ENCODE assay signal across 8 mouse cellular contexts in genomic region chr13:64364258-64364657, GRCm38 (mm10). TPM values are rescaled to one million over a fixed set of nuclear protein-coding genes. Genes with fewer than 3 reads are reported as not detected.
DNase-seq lines count a peak whose midpoint lies in the region; ATAC-seq and TF ChIP-seq lines count a peak whose summit lies in the region.

No protein-coding gene starts in this region.

- H3K4me1 ChIP-seq in midbrain, embryonic 10.5 days, result peaks cover 11% of the 10 kb centered on the region
- H3K4me1 ChIP-seq in midbrain, embryonic 15.5 days, result peaks cover 8% of the 10 kb centered on the region

- no peak for ATAC-seq in midbrain, embryonic 15.5 days (replicated peaks)

- peaks cover 71% of the 10 kb centered on the region for H3K36me3 ChIP-seq in midbrain, embryonic 10.5 days
- H3K36me3 ChIP-seq in midbrain, embryonic 15.5 days (replicated peaks), result peaks cover 21% of the 10 kb centered on the region
- no peaks in the 10 kb centered on the region; the same call in 1 of the 2 replicates for H3K36me3 ChIP-seq in splenic B cell, adult 2 months (ENCODE audit: control insufficient read depth, insufficient read depth, low read length, poor library complexity, severe bottlenecking)

- 77% methylated on average over 2 of the region's 2 CpGs for WGBS in midbrain, embryonic 10.5 days
- 85% methylated on average over 2 of the region's 2 CpGs for WGBS in midbrain, embryonic 15.5 days

- TF ChIP-seq POLR2A in brain, embryonic 14.5 days (IDR thresholded peaks at IDR 0.05; ENCODE audit: borderline replicate concordance, extremely low read depth, insufficient read depth, insufficient read length, poor library complexity, severe bottlenecking), result no peak

- no peak overlapping the region for H3K9ac ChIP-seq in midbrain, embryonic 15.5 days

- H3K4me3 ChIP-seq in midbrain, embryonic 10.5 days, result no peak overlapping the region
- H3K4me3 ChIP-seq in midbrain, embryonic 15.5 days, result no peak overlapping the region

- peak; percentile 52 for DNase-seq in cerebellum, adult 9-10 months
- DNase-seq in cerebellum, adult 9-11 months, result no peak
- DNase-seq in midbrain, embryonic 10.5 days (ENCODE audit: low spot score), result peak; percentile 15
- no peak for DNase-seq in brain, embryonic 14.5 days (ENCODE audit: low read depth)
- DNase-seq in kidney, postnatal 10 days, result peak; percentile 50
- DNase-seq in splenic B cell, adult 2 months (ENCODE audit: low read depth, low spot score), result peak; percentile 63
- no peak for DNase-seq in right cerebral cortex, postnatal 36 days (ENCODE audit: low spot score in 2 of 2)

- H3K4me2 ChIP-seq in midbrain, embryonic 15.5 days, result no peak overlapping the region

- no peaks in the 10 kb centered on the region for H3K9me3 ChIP-seq in midbrain, embryonic 10.5 days (replicated peaks)
- H3K9me3 ChIP-seq in midbrain, embryonic 15.5 days, result no peaks in the 10 kb centered on the region

- TF ChIP-seq CTCF in brain, embryonic 14.5 days (IDR thresholded peaks at IDR 0.05; ENCODE audit: borderline replicate concordance, extremely low read depth, insufficient read depth, insufficient read length), result peak; percentile 51; the same call in 1 of the 2 replicates

- H3K27me3 ChIP-seq in midbrain, embryonic 10.5 days (ENCODE audit: low read depth, poor library complexity, severe bottlenecking), result no peaks in the 10 kb centered on the region
- no peaks in the 10 kb centered on the region for H3K27me3 ChIP-seq in midbrain, embryonic 15.5 days (replicated peaks)
- no peaks in the 10 kb centered on the region for H3K27me3 ChIP-seq in splenic B cell, adult 2 months (ENCODE audit: control insufficient read depth, insufficient read depth, low read length, poor library complexity, severe bottlenecking)

- no peak overlapping the region for H3K27ac ChIP-seq in midbrain, embryonic 10.5 days (replicated peaks)
- H3K27ac ChIP-seq in midbrain, embryonic 15.5 days, result no peak overlapping the region

RNA-seq across cellular contexts. Expression of gene Ctsl, which starts 6.4 kb away (rescaled TPM):
- 143 and 159 TPM in 2 replicates for polyA plus RNA-seq in midbrain, embryonic 10.5 days (2016; fragmentation: Nextera tagmentation; extraction: Ambion mirVana)
- polyA plus RNA-seq in midbrain, embryonic 15.5 days (2015; fragmentation: Nextera tagmentation; extraction: Ambion mirVana), result 134 and 138 TPM in 2 replicates
- polyA plus RNA-seq in brain, embryonic 14.5 days (2012; rRNA removed), result 50.2 and 83.3 TPM in 2 replicates

RNA-seq across cellular contexts. Expression of gene Aaed1, which starts 51.7 kb away (rescaled TPM):
- polyA plus RNA-seq in midbrain, embryonic 10.5 days (2016; fragmentation: Nextera tagmentation; extraction: Ambion mirVana), result 22.9 and 25.3 TPM in 2 replicates
- 12.8 and 15.3 TPM in 2 replicates for polyA plus RNA-seq in midbrain, embryonic 15.5 days (2015; fragmentation: Nextera tagmentation; extraction: Ambion mirVana)
- 4.7 and 5.8 TPM in 2 replicates for polyA plus RNA-seq in brain, embryonic 14.5 days (2012; rRNA removed)

Comparison
In these comparisons a context has a peak if more than half of its experiments do, and no peak if none do; other contexts are left out.
1. DNase-seq: peak in cerebellum, adult 9-10 months (single experiment), midbrain, embryonic 10.5 days (single experiment), kidney, postnatal 10 days (single experiment) and splenic B cell, adult 2 months (single experiment); none in cerebellum, adult 9-11 months (single experiment), brain, embryonic 14.5 days (single experiment) and right cerebral cortex, postnatal 36 days (0 of 2).